Comparison of ENCODE assay signal across 11 mouse cellular contexts in genomic region chr12:69796311-69796710, GRCm38 (mm10).
"Had no signal": no experiment of that assay in that cellular context is flagged by ENCODE, and none has a peak within 500 bp of the region (broad histone marks: within the 10 kb centered on the region; RNA-seq: fewer than 3 reads in every experiment).

No protein-coding gene starts in this region.

- H3K4me3 ChIP-seq: left cerebral cortex, adult 2 months; limb, embryonic 15.5 days; midbrain, embryonic 12.5 days; neural tube, embryonic 13.5 days had no signal

- DNase-seq: lung, adult 18-20 months; right cerebral cortex, adult 18-20 months; right cerebral cortex, postnatal 25 days; thymus, postnatal 14 days had no signal

- H3K27me3 ChIP-seq: limb, embryonic 15.5 days; neural tube, embryonic 13.5 days had no signal

- H3K36me3 ChIP-seq: limb, embryonic 15.5 days; midbrain, embryonic 12.5 days; neural tube, embryonic 13.5 days had no signal

- H3K27ac ChIP-seq: hindbrain, postnatal 0 days; left cerebral cortex, adult 2 months; limb, embryonic 15.5 days; liver, embryonic 14.5 days; midbrain, embryonic 12.5 days; neural tube, embryonic 13.5 days; stomach, postnatal 0 days had no signal

- H3K9ac ChIP-seq: limb, embryonic 15.5 days; liver, embryonic 14.5 days; midbrain, embryonic 12.5 days; neural tube, embryonic 13.5 days had no signal
